Mouse (Mus musculus): ENCODE results near the gene Nol9. TPM values are rescaled to one million over a fixed set of nuclear protein-coding genes. Genes with fewer than 3 reads are reported as not detected.

Gene Nol9
- polyA plus RNA-seq, 1 experiment, result 40.5 TPM

DNA sequence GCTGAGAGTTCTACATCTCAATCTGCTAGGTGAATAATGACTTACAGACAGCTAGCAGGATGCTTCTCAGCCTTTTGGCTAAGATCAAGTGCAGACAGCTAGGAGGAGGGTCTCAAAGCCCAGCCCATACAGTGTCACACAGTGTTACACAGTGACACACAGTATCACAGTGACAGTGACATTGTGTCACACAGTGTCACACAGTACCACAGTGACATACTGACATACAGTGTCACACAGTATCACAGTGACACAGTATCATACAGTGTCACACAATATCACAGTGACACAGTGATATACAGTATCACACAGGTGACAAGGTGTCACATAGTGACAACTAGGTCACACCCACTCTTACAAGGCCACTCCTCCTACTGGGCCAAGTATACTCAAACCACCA lies 28.2 kb downstream of the Nol9 start:
- no peaks in the 10 kb centered on the region; the same call in 1 of the 2 replicates for H3K27me3 ChIP-seq (ENCODE audit: control insufficient read depth, insufficient read depth, low read length)
- TF ChIP-seq POLR2A (IDR thresholded peaks at IDR 0.05; ENCODE audit: control insufficient read depth, extremely low read depth, insufficient read depth, low read length, poor library complexity), result no peak
- TF ChIP-seq CTCF (IDR thresholded peaks at IDR 0.05; ENCODE audit: borderline replicate concordance, control insufficient read depth, extremely low read depth, insufficient read depth, low read length, poor library complexity), result no peak
- no peak for DNase-seq
- H3K27ac ChIP-seq (ENCODE audit: control insufficient read depth, insufficient read depth, low read length), result no peak overlapping the region
- H3K4me3 ChIP-seq (ENCODE audit: control insufficient read depth, insufficient read depth, low read length), result no peak overlapping the region
- no peaks in the 10 kb centered on the region for H3K36me3 ChIP-seq (ENCODE audit: control insufficient read depth, insufficient read depth, low read length)
- no peaks in the 10 kb centered on the region for H3K4me1 ChIP-seq (replicated peaks; ENCODE audit: control insufficient read depth, insufficient read depth, low read length)

DNA sequence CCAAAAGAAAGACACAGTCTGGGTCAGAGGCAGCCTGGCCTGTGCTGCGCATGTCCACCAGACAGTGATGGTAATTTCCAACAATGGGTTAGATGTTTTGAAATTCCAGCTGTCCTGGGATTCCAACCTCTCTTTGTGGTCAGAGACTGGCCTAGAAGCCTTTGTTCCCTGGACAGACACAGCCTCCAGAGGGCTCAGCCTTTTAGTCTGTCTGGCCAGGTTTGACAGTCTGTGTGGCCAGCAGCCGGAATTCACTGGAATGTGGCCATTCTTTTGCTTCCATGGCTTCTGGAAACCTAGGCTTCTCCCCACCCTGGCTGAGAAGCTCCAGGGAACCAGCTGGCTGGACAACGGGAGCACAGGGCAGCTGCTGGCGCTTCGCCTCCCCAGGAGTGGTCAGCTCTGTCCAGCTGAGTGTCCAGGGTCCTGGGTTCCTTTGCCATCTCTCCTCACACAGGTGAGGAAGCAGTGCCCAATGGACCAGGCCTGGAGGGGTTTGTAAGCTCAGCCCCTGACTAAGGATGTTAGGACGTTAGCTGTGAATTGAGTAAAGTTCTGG lies 29.1 kb downstream of the Nol9 start:
- 97% methylated on average over 6 of the region's 6 CpGs for whole genome bisulfite sequencing

DNA sequence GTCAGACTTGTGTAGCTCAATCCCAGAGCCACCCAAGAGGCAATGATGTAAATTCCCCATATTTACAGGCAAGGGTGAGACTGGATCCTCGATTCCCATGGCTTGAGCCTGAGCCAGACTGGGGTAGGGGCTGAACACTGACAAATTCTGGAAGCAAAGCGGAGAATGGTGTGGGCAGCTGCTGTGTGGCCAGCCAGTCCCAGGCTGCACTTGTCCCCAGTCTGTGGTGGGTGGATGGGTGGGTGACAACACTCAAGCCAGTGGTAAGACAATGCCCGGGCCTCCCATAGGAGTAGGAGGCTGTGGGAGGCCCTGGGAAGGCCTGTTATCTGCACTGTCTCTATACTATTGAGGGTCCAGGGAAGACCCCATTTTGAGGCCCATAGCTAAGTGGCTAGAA lies 30.1 kb downstream of the Nol9 start:
- H3K4me1 ChIP-seq (replicated peaks; ENCODE audit: control insufficient read depth, insufficient read depth, low read length), result no peaks in the 10 kb centered on the region
- TF ChIP-seq POLR2A (IDR thresholded peaks at IDR 0.05; ENCODE audit: control insufficient read depth, extremely low read depth, insufficient read depth, low read length, poor library complexity) (no peak), CTCF (IDR thresholded peaks at IDR 0.05; ENCODE audit: borderline replicate concordance, control insufficient read depth, extremely low read depth, insufficient read depth, low read length, poor library complexity) (no peak)
- no peak overlapping the region for H3K27ac ChIP-seq (ENCODE audit: control insufficient read depth, insufficient read depth, low read length)
- H3K36me3 ChIP-seq (ENCODE audit: control insufficient read depth, insufficient read depth, low read length), result no peaks in the 10 kb centered on the region
- no peaks in the 10 kb centered on the region; the same call in 1 of the 2 replicates for H3K27me3 ChIP-seq (ENCODE audit: control insufficient read depth, insufficient read depth, low read length)
- H3K4me3 ChIP-seq (ENCODE audit: control insufficient read depth, insufficient read depth, low read length), result no peak overlapping the region
- WGBS, result 84% methylated on average over 3 of the region's 3 CpGs
- DNase-seq, result no peak

More for the DNA sequence above, 29.1 kb downstream of the Nol9 start:
- no peaks in the 10 kb centered on the region for H3K4me1 ChIP-seq (replicated peaks; ENCODE audit: control insufficient read depth, insufficient read depth, low read length)
- no peaks in the 10 kb centered on the region; the same call in 1 of the 2 replicates for H3K27me3 ChIP-seq (ENCODE audit: control insufficient read depth, insufficient read depth, low read length)
- no peak for TF ChIP-seq POLR2A (IDR thresholded peaks at IDR 0.05; ENCODE audit: control insufficient read depth, extremely low read depth, insufficient read depth, low read length, poor library complexity)
- H3K36me3 ChIP-seq (ENCODE audit: control insufficient read depth, insufficient read depth, low read length), result no peaks in the 10 kb centered on the region
- H3K27ac ChIP-seq (ENCODE audit: control insufficient read depth, insufficient read depth, low read length), result no peak overlapping the region
- no peak for DNase-seq
- H3K4me3 ChIP-seq (ENCODE audit: control insufficient read depth, insufficient read depth, low read length), result no peak overlapping the region

DNA sequence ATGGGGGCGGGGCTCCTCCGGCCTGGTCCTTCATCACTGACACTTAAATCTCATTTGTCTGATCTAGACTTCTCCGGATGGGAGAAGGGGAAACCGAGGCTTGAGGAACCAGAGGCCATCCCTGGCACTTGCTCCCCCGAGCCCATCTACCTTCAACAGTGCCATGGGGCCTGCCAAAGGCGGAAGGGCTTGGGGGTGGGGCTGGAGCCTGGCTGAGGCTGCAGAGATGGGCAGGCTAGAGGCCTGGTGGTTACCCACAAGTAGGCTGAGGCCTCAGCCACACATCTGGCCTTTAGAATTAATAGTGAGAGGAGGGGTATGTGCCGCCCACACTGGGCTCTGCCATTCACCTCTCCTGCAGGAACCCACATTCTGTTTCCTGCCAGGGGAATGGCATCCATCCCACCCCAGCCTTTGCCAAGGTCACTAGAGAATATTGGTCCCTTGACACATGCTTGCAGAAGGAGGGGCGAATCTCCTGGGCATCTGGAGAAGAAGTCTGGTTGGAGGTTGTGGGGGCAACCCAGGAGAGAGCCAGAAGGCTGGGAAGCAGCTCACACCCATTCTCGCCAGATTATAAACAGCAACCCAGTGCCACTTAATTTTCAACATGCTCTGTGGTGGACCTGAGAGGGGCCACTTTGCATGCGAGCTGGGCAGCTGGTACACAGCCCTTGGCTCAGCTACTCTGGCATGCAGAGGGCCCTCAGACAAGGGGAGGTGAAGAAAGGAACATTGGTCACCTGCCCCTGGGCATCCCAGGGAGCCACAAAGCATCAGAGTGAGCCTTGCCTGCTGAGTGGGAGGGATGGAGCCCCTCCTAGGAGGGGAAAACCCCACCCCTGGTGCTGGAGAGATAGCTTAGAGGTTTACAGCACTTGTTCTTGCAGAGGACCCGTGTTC lies 31.6 kb downstream of the Nol9 start:
- no peak overlapping the region for H3K4me3 ChIP-seq (ENCODE audit: control insufficient read depth, insufficient read depth, low read length)
- H3K27me3 ChIP-seq (ENCODE audit: control insufficient read depth, insufficient read depth, low read length), result no peaks in the 10 kb centered on the region; the same call in 1 of the 2 replicates
- no peak for DNase-seq
- no peaks in the 10 kb centered on the region for H3K36me3 ChIP-seq (ENCODE audit: control insufficient read depth, insufficient read depth, low read length)
- H3K4me1 ChIP-seq (replicated peaks; ENCODE audit: control insufficient read depth, insufficient read depth, low read length), result no peaks in the 10 kb centered on the region
- 50% methylated on average over 11 of the region's 11 CpGs for WGBS
- TF ChIP-seq POLR2A (IDR thresholded peaks at IDR 0.05; ENCODE audit: control insufficient read depth, extremely low read depth, insufficient read depth, low read length, poor library complexity), result no peak
- TF ChIP-seq CTCF (IDR thresholded peaks at IDR 0.05; ENCODE audit: borderline replicate concordance, control insufficient read depth, extremely low read depth, insufficient read depth, low read length, poor library complexity), result no peak
- H3K27ac ChIP-seq (ENCODE audit: control insufficient read depth, insufficient read depth, low read length), result no peak overlapping the region

DNA sequence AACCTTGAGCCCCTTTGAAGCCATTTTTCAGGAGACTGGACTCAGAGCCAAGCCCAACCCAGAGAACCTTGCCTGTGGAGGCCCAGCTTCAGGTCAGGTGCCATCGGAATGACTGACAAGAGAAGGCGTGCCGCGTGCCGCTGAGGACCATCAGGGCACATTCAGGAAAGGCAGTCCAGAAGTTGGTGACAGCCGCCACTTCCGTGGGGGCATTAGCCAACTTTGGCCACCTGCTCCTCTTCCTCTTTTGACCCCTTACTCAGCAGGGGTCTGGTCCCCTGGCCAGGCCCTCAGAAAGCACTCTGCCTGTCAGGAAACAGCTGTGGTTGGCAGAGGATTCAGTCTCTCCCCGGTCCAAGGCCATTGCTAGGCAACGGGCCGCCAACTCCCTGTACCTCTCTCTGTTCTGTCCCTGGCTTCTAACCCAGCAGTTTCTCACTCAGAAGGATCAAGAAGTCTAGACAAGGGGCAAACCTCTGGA lies 33.0 kb downstream of the Nol9 start, which contains the start of gene Plekhg5:
Gene Plekhg5, plus strand, starts transcription at position 378 of the 481 bp plus-strand sequence.
- Histone ChIP-seq H3K4me3 (ENCODE audit: control insufficient read depth, insufficient read depth, low read length) (no peak within 1 kb of the TSS), H3K36me3 (ENCODE audit: control insufficient read depth, insufficient read depth, low read length) (no peaks in the 10 kb centered on the region), H3K27ac (ENCODE audit: control insufficient read depth, insufficient read depth, low read length) (no peak within 1 kb of the TSS), H3K27me3 (ENCODE audit: control insufficient read depth, insufficient read depth, low read length) (no peaks in the 10 kb centered on the region; the same call in 1 of the 2 replicates), H3K4me1 (replicated peaks; ENCODE audit: control insufficient read depth, insufficient read depth, low read length) (no peaks in the 10 kb centered on the region)
- 13% methylated on average over 10 of the region's 10 CpGs for WGBS
- DNase-seq, result no peak
- TF ChIP-seq POLR2A (IDR thresholded peaks at IDR 0.05; ENCODE audit: control insufficient read depth, extremely low read depth, insufficient read depth, low read length, poor library complexity), result no peak
- TF ChIP-seq CTCF (IDR thresholded peaks at IDR 0.05; ENCODE audit: borderline replicate concordance, control insufficient read depth, extremely low read depth, insufficient read depth, low read length, poor library complexity), result no peak

DNA sequence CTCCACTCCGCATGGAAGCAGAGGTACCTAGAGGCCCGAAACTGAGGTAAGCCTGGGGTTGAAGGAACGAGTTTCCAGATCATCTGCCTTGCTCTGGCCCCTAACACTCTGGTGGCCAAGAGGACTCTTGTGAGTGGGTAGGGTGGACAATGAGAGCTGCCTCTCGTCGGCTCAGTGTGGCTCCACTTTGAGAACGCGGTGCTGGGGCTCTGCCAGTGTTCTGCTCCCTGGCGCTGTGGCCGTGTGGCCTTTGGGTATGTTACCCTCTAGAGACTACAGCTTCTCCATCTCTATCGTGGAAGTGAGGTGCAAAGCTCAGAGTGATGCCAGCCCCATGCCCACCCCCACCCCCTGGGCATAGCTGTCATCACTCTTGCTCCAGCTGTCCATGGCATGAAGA lies 33.5 kb downstream of the Nol9 start:
- DNase-seq, result no peak

More for the DNA sequence above, 33.5 kb downstream of the Nol9 start:
- Histone ChIP-seq H3K36me3 (ENCODE audit: control insufficient read depth, insufficient read depth, low read length) (no peaks in the 10 kb centered on the region), H3K4me3 (ENCODE audit: control insufficient read depth, insufficient read depth, low read length) (no peak overlapping the region), H3K27me3 (ENCODE audit: control insufficient read depth, insufficient read depth, low read length) (no peaks in the 10 kb centered on the region; the same call in 1 of the 2 replicates), H3K27ac (ENCODE audit: control insufficient read depth, insufficient read depth, low read length) (no peak overlapping the region), H3K4me1 (replicated peaks; ENCODE audit: control insufficient read depth, insufficient read depth, low read length) (no peaks in the 10 kb centered on the region)
- TF ChIP-seq POLR2A (IDR thresholded peaks at IDR 0.05; ENCODE audit: control insufficient read depth, extremely low read depth, insufficient read depth, low read length, poor library complexity) (no peak), CTCF (IDR thresholded peaks at IDR 0.05; ENCODE audit: borderline replicate concordance, control insufficient read depth, extremely low read depth, insufficient read depth, low read length, poor library complexity) (no peak)
- WGBS, result 20% methylated on average over 10 of the region's 10 CpGs
